Mouse (Mus musculus): Measurements from ENCODE around the gene Cyp8b1. TPM values are rescaled to one million over a fixed set of nuclear protein-coding genes. Genes with fewer than 3 reads are reported as not detected.

Cyp8b1 gene
- polyA plus RNA-seq (2012; rRNA removed): 0.13 and 0.14 TPM in 2 replicates

DNA sequence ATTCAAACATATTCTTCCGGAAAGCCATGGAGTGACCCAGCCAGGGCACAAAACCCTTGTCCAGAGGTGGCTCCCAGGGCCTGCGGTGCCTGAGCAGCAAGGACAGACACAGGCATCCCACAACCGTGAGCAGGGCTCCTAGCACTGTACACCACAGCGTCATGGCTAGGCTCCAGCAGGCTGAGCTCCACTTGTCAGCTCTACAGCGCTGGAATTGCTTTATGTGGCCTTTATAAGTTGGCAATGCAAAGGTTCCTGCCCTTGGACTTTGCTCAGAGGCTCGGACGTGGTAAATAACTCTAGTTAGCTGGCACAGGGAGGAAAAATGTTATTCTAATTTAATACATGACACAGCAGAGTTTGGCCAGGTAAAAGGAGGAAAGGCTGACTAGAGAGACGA lies at the start of gene Cyp8b1:
Gene Cyp8b1, minus strand, starts transcription at position 204 of the 400 bp plus-strand sequence.
- no peak for DNase-seq (ENCODE audit: low spot score)

DNA sequence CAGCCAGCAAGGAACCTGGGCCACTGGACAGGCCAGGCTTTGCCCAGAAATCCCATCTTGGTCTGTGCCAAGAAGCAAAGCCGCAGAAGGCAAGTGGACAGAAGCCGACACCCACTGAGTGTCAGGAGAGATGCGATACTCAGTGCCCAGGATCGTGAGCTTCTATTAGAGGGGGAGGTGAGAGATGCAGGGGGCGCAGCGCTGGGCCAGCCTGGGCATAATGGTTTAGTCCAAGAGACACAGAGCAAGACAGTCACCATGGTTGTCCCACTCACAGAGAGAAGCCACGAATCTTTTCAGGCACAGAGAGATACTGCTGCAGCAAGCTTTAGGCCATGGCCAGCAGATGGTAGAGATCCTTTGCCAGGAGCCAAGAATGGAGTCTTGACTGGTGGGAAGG lies 48.8 kb upstream of the Cyp8b1 start:
- no peak for DNase-seq (ENCODE audit: low spot score)

DNA sequence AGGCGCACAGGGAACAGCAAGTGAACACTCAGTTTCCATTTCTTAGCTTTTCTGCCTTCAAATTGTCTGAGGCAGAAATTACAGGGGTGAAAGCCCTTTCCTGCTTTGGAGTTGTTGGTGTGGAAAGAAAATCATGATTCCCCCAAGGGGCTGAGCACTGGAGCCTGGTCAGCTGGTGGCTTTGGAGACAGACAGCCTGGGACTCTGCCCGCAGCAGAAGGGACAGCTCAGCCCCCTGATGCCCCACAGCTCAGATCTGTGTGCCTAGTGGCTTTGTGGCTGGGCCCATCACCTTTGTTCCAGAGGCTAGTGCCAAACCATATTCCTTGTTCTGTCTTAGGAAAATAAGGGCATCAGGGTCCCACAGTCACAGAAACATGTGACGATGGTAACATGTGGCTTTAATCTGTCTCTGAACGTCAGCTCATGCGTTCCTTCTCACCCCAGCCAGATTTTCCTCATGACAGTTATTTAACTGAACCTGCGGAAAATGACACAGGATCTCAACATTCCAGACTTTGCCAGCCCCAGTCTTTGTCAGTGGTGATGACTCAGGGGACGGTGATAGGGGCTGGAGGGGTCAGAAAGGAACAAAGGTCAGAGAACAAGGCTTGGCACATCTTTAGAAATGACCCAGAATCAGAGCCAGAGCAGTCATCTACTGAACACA lies 44.0 kb upstream of the Cyp8b1 start:
- no peak for DNase-seq (ENCODE audit: low spot score)

DNA sequence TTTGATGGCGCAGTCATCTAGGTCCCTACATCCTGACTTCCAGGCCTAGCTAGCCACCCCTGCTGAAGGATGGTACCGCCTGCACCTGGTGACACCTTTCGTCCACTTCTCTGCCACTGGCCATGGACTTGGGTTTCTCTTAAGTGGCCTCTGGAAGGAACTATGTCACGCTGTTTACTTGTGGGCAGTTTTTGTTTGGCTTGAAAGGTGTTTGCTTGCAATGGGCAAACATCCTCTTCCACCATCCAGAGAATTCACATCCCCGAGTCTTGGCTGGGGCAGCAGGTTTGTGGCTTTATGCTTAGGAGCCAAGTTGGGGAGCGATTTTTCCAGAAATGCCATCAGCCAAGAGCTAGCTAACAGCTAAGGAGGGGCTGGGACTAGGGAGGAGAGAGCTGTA lies 36.5 kb upstream of the Cyp8b1 start:
- no peak for DNase-seq (ENCODE audit: low spot score)

DNA sequence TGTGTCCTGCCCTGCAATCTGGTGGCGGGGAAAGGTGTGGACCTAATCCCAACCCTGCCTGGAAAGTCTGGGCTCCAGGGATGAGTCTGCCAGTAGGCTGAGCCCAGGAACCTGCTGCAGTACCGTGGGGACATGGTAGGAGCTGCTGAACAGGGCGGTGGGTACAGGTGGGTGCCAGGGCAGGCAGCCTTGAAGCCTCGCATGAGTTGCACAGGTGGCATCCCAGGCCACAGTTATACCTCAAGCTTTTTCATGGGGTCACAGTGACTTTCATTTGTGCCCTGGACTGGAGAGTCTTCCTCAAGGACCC lies 35.0 kb upstream of the Cyp8b1 start:
- no peak for DNase-seq (ENCODE audit: low spot score)

DNA sequence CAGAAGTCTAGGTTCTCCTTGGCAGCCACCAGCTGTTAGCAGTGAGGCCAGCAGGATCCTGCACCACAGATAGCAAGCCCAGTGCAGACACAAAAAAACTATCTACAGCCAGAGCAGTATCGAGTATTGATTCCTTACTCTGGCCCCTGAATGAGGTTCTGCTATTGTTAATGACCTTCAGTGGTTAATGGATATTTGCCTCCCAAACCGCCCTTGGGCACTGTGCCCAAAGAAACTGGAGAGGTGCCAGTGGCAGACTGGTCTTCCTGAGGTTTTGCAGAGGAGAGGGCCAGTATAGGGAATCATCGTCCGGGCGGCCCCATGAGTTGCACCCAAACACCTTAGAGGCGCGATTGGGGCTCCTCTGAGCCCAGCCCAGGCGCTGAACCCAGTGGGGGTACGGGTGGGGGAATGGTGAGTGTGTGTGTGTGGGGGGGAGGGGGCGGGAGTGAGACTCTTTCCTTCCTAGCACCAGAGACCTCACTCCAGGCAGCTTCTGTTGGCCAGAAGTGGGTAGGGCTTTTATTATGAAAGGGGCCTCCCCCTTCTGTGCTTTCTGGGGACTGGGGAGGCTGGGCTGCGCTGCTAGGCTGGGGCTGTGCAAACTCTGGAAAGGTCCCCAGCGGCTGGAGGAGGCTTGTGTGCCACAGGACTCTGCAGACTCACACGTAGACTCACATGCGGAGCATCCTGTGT lies 34.5 kb upstream of the Cyp8b1 start, which contains the start of gene Fam198a:
Gene Fam198a, plus strand, starts transcription at position 571 of the 696 bp plus-strand sequence.
- DNase-seq (ENCODE audit: low spot score): peak; percentile 43

DNA sequence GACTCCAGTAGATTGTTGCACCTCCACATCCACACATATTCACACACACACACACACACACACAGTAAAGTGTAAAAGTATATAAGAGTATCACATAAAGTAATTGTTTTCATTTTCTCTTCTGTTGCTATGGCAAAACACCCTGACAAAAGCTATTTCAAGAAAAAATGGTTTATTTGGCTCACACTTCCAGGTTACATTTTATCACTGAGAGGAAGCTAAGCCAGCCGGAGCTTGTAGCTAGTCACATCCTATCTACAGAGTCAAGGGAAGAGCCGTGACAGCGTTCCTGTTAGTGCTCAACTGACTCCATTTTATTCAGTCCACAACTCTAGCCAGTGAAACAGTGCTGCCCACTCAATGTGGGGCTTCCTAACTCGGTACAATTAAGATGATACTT lies 32.3 kb upstream of the Cyp8b1 start:
- no peak for DNase-seq (ENCODE audit: low spot score)

DNA sequence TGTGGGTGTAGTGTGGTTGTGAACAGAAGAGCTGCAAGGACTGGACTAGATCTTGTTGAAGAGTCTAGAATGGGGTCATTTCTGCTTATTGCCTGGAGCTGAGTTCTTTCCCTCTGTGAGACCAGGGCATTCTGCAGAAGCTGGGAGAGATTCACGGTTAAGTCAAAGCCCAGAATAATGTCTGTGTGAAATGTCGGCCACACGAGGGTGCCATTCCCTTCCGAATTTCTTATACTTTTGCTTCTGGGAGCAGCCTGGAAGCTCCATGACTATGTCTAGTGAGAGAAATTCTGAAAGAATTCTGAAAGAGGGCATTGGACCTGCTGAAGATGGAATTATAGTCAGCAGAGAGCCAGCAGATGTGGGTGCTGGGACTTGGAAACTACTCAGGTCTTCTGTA lies 31.7 kb upstream of the Cyp8b1 start:
- DNase-seq (ENCODE audit: low spot score): no peak

DNA sequence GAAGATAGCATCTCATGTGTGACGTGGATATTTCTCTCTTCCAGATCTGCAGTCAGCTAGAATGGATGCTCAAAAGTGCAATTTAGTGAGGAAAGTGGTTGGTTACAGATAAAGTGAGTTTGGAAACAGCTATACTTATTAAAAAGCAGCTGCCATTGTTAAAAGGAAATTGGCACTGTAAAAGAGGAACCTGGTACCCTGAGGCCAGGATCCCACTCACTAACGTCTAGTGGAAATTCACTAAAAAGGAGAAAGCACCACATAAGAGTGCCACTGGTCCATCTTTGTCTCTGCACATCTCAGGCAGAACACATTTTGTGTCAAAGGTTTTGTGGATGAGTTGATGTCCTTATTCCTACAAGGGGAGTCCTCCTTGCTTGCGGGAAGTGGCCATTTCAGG lies 27.5 kb upstream of the Cyp8b1 start:
- DNase-seq (ENCODE audit: low spot score): no peak

DNA sequence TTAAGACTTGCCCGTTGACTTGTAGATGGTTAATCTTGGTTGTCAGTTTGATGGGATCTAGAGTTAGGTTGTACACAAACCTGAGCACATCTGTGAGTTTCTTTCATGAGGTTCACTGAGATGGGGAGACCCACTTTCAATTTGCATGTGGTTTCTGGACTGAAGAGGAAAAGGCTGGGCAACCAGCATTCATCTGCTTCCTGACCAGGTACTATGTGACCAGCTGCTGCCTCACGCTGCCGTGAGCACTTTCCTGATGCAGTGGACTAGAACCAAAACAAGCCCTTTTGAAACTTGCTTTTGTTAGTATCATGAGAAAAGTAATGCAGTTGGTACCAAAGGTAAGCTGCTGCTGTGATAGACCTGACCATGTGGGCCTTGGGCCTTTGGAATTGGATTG lies 26.9 kb upstream of the Cyp8b1 start:
- DNase-seq (ENCODE audit: low spot score): no peak

GRCm38 (mm10) chr9:121937944-121938355 lies 21.8 kb upstream of the Cyp8b1 start:
- no peak for DNase-seq (ENCODE audit: low spot score)

- no peak for DNase-seq (ENCODE audit: low spot score)
Observed at GRCm38 (mm10) chr9:121937451-121937864, 21.4 kb upstream of the Cyp8b1 start.

DNA sequence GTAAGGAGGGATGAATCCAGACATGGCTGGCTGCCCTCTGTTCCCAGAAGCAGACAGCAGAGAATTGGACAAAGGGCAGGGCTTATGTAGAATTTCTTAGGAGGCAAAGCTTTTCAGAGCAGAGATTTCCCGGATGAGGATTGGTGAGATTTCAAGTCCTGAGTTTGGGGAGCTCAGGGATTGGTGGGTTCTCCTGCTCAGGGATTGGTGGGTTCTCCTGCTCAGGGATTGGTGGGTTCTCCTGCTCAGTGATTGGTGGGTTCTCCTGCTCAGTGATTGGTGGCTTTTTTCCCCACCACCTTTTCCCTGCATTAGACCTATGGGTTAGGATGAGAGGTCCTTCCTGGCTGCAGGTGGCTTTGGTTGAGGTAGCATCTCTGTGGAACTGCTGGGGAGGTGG lies 20.8 kb upstream of the Cyp8b1 start:
- no peak for DNase-seq (ENCODE audit: low spot score)

DNA sequence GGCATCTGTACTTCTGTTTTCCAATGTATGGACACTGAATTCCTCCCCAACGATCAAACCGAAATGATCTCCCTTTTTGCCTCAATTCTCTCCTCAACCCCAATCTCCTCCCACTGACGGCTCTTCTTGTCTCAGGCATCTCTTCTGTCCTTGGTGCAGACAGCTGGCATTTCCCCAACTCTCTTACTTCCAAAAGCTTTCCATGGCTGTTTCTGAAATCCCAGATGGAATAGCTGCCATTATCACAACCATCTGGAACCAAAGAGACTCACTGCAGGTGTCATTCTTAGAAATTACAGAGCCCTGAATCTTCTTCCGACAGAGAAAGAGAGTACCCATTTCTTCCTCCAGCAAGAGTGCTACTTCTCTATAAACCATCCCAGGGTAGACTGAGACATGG lies 18.8 kb upstream of the Cyp8b1 start:
- no peak for DNase-seq (ENCODE audit: low spot score)

GRCm38 (mm10) chr9:121928498-121928897 lies 12.4 kb upstream of the Cyp8b1 start:
- DNase-seq (ENCODE audit: low spot score): no peak

GRCm38 (mm10) chr9:121927721-121928120 lies 11.6 kb upstream of the Cyp8b1 start:
- DNase-seq (ENCODE audit: low spot score): no peak

GRCm38 (mm10) chr9:121926634-121927405 lies 10.7 kb upstream of the Cyp8b1 start:
- no peak for DNase-seq (ENCODE audit: low spot score)

- no peak for DNase-seq (ENCODE audit: low spot score)
Observed at GRCm38 (mm10) chr9:121925959-121926358, 9.9 kb upstream of the Cyp8b1 start.

GRCm38 (mm10) chr9:121924901-121925560 lies 8.9 kb upstream of the Cyp8b1 start:
- DNase-seq (ENCODE audit: low spot score): no peak

- no peak for DNase-seq (ENCODE audit: low spot score)
Observed at GRCm38 (mm10) chr9:121923906-121924305, 7.8 kb upstream of the Cyp8b1 start.

GRCm38 (mm10) chr9:121923443-121923842 lies 7.3 kb upstream of the Cyp8b1 start:
- DNase-seq (ENCODE audit: low spot score): no peak

- DNase-seq (ENCODE audit: low spot score): no peak
Observed at GRCm38 (mm10) chr9:121919027-121919501, 3.0 kb upstream of the Cyp8b1 start.
